Mouse (Mus musculus) c-Kit-negative CD71-positive TER-119-positive erythroid progenitor cells, embryonic 14.5 days (primary cell): Measurements from ENCODE around the gene BC030867.
A peak's percentile ranks its signal among the peaks of the same experiment; 100 is the strongest.

Source experiments
- DNase-seq: peaks from one replicate; pipeline ENCODE4 v3.0.0-alpha.2; 2013; ENCODE audit warnings: low read depth, low spot score

The BC030867 gene

DNA sequence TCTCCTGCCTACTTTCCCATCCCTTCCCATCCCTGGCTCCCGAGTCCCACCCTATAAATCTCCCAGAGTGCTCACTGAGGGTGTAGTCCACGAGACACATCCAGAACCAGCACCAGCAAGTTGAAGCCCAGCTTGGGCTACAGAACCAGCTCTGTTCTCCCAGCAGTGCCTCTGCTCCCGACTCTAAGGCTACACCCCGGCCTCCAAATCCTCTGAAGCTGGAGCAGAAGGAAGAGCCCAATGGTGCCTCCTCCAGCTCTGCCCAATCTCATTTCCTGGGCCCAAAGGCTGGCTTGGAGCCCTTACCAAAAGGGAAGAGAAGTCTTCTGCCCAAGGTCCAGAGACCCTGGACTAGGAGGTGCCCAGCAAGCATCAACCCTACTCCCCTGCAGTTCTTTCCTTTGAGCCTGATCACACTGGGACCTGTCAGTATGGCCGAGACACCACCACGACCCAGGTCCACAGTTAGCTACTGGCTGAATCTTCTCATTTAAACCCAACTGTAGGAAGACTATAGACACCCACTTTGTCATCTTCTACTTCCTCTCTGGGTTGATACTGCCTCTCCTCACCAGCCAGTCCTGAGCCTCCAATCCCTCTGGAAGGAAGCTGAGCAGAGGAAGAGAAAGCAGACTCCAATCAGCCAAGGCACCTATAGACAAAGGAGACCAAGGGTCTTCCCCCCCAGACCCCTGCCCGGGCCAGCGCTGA is 27.3 kb upstream of the BC030867 start:
- no peak for DNase-seq

DNA sequence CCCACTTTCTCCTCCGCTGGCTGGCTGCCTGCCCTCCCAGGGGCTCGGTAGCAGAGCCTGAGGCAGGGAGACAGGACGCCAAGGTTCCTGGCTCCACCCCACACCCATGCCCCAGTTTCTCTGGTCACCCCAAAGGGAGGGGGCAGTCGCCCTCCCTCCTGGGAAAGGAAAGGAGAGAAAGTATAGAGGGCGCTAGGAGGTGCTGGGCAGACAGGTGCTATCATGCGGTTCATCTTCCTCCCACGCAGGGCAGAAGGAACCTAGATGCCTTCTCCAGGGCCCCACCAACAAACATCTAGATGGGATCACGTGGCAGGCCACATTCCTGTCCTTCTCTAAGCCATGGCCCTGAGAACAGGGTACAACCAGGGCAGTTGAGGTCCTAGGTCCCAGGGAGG is 26.7 kb upstream of the BC030867 start:
- DNase-seq, result no peak

DNA sequence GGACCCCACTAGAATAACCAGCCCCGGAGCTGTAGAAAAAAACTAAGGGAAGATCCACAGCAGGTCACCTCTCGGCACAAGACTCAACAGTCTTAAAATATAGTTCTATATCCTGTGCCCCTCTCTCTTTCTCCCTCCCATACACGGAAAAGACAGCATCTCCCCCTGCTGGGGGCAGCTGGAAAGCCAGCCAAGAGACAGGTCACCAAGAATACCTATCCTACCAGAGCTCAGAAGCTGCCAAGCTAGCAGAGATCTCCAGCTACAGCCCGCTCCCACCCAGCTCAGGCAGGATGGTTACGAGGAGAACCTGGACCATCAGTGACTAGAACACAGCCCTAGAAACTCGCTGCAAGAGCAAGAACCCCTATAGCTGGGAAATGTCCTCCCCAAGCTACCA is 25.5 kb upstream of the BC030867 start:
- no peak for DNase-seq

DNA sequence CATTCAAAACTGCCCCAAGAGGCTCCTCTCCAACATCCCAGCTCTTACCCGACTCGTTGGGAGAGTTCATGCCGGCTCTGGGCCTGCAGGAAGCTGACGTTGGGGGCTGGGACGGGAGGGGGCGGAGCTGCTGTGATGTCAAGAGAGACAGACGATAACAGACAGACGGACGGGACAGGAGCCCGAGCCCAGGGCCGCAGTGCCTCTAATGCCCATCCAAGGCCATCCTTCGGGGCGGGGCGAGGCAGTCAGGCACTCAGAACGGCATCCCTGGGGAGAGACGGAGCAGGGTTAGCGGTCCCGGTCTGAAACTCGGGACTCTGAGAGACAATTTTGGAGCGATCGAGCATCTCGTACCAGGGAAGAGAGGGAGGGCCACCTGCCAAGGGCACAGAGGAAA is 24.0 kb upstream of the BC030867 start:
- no peak for DNase-seq

DNA sequence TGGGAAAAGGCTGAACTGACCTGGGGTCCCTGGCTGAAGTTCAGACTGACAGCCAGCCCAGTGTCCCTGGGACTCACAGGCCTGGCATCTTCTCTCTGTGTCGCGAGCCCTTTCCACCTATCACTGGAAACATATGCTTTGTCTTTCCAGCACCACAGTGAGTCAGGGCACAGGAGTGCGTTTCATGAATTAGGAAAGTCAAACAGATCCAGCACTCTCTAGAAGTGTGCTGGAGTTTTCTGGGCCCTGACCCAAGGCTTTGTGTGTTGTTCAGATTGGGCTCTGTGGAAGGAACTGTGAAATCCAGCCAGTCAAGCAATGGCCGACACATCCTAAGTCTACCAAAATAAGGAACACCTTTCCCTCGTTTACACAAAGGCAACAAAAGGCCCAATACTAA is 23.5 kb upstream of the BC030867 start:
- DNase-seq, result no peak

DNA sequence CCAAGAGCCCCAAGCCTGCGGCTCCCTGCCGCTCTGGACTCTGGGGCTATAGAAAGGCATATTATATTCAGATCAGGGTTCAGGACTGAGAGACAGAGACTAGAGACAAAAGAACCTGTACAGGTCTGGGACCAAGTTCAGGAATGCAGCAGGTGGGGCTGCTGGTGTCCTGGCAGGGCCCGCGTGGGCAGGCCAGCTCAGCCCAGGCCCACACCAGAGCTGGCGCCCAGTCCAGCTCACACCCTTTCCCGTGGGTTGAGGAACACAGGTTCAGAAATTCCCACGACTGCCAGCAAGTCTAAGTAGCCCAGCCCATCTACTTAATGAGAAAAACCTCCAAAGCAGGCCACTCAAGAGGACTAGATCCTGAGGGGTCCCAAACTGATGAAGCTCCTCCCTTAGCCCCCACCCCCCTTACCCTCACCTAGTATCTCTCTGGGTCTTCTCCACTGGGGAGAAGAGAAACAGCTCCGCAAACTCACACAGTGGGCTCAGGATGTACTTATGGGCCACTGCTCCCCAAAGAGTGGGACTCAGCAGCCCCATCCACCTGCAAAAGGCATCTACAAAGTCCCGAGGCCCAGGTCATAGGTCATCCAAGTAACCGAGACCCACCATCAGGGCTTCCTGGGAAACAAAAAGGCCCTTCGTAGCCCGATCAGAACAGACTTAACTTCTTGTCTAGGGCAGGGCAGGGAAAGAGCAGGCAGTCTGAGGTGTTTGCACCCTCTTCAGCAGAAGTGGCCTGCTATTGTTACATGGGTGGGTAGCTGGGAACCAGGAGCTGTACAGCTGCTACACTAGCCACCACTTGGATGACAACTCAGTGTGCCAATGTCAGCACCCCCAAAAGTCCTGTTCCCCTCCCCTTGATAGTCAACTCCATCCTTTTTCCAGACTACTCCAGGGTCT is 22.4 kb upstream of the BC030867 start:
- no peak for DNase-seq

DNA sequence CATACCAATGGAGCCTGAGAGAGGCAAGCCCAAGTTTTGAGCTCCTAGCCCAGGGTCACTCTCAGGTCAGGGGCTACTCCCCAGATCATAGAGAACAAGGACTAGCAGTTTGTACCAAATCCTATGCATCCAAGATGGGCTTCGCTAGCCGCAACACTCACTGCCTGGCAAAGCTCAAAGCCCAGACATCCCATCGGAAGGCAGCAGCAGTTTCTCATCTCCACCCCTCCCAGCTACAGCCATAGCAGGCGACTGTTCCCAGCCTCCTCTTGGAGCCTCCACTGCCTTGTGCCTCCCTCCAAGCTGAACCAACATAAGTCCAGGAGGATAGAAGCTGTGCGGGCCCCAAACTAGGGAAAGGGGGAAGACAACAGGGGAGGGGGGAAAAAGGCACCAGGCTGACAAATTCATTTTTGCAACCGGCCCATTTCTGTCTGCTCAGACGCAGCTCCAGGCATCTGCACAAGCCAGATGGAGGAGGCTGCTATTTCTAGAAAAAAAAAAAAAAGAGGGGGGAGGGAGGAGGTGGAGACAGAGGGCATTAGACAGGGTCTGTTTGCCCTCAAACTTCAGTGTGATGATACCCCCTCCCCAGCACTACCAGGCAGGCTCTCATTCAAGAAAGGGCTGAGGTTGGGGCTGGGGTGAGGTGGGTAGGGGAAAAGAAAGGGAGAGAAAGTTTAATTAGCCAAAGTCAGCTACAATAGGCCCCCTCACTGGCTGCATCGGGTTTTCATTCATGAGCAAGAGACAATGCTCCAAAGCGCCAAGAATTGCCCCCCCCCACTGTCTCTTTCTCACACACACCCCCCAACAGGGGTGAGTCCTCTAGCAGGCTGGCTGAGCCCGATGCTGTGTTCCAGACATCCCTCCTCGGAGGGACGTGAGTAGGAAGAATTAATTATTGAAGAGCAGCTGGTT is 21.2 kb upstream of the BC030867 start:
- no peak for DNase-seq

DNA sequence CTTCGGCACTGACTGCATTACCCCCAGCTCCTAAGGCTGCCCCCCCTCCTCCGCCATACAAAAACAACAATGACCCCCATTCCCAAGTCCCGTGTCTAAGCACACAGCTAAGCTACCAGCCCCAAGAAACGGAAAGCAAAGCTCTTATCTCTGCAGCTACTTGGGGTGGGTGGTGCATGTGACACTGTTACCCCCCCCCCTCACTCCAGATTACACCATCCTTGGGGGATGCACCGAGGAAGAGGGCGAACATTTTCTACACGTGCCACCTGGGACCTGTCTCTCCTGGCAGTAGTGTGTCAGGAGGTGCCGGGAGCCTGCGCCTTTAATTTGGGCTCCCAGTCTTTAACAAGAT is 20.5 kb upstream of the BC030867 start:
- no peak for DNase-seq

DNA sequence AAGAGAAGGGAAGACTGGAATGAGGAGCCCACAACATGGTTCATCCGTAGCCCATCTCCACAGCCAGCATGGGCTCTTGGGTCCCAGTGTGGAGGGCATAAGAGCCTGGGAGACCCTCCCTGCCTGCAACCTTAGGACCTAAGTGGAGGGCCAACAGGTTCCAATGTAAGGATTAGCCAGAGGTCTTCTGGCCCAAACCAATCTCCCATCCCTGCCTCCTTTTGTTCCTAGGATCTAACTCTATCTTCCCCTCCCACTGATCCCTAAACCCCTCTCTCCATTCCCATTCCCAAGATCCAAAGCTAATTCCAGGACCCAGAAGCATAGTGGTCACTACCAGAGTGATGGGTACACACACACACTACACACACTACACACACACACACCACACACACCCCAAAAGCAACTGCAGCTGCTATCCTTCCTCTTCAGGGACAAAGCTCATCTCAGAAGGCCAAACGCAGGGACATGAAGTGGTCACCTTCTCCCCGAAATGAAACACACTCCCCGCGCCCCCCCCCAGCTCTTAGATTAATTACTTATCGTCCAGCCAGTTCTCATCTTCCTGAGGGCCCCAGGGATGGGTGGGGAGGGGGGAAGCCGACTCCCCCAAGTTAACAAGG is 19.9 kb upstream of the BC030867 start:
- no peak for DNase-seq

DNA sequence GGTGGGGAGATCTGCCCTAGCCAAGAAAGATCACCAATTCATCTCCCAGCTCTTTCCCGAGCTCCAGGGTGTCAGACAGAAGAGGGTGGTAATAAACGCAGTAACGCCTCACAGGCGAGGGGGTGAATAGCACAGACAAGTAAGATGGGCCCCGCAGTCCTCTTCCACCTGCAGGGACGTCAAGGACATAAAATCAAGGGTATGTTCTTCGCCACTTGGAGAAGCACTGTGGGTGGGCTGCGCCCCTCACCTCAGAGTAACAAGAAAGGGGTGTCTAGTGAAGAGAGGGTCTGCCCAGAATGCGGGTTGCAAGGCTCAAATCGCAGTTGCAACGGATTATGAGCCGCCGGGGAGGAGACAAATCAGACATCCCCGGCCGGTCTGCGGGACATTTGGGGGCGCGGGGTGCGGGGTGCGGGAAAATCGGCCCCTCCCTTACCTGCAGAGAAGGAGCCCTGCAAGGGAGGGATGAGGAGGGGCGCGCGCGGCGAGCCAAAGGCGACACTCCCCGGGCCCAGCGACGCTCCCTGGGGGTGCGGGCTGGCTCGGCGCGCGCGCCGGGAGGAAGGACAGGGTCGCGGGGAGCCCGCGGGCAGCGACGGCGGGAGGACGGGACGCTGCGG is 19.2 kb upstream of the BC030867 start:
- no peak for DNase-seq

DNA sequence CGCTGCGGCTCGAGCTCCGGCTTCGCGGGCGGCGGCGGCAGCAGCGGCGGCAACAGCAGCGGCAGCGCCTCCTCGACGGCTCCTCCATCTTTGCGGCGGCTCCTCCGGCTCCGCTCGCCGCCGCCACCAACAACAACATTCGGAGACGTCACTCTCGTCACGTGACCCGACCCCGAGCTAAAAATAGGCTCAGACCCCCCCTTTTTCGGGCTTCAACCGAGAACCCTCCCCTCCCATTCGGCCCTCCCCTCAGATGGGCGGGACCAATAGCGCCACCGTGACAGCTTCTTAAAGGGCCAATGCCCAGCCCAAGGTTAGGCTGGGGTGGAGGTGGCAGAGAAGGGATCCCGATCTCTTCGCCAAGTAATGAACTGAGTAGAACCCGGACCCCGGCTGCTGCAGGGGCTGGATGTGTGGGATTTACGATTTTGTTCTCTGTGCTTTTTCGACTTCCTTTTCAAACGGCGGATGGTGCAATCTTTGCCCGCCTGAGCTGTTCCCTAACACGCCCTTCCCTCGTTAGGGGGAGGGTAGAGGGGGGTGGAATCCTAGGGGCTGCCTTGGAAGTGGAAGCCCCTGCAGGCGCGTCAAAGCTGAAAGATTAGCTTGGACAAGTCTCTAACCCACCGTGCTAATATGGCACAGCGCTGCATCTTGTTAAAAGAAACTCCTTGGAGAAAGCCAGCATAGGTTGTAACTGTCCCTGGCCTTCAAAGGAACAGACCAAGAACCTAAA is 18.5 kb upstream of the BC030867 start, which contains the start of gene Hdac5:
Gene Hdac5 (minus strand): TSS at position 161 of the 736 bp plus-strand sequence.
- peak; percentile 88 for DNase-seq

DNA sequence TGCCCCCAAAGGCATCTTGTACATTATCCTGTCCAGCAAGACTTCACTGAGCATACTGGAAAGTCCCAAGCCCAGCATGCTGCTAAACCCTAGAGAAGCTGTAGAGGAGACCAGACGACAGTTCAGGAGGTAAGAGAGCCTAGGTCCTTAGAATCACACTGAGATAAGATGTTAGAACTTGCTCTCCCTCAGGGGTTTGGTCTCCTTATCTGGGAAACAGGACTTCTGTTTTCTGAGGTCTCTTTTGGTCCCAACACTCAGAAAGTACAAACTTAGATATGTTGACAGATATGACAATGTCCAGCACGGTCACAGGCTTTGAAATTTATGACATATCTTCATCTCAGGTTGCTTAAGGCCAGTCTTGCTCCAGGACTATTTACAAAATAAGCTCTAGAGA is 12.7 kb upstream of the BC030867 start:
- DNase-seq, result no peak

DNA sequence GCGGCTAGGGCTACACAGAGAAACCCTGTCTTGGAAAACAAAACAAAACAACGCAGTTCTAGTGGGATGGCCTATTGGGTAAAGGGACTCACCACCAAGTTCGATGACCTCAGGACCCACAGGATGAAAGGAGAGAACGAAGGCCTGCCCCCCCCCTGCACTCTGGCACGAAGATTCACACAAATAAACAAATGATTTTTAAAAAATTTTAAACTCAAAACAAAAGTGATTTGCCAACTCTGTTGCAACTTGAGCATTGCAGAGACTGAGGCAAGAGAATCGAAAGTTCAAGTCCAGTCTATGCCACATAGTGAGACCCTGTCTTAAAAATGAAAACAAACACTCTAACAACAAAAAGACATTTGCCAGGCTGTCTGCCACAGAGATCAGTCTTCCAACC is 8.0 kb upstream of the BC030867 start:
- DNase-seq, result no peak

DNA sequence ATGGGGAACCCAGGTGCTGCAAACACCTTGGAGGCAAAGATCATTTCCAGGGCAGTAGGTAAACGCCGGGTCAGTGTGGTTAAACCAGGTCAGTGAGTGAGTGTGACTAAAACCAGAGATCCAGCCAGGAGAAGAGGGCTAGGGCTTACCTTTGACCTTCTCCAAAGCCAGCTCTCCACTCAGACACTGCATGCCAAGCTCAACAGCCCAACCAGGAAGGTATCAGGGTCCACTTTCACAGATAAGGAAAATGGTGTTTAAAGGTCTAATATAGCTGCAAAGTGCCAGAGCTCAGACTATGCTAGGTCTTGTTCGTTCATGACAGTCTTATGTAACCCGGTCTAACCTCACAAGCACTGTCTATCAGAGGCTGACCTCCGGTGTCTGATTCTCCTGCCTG is 7.4 kb upstream of the BC030867 start:
- DNase-seq, result no peak

DNA sequence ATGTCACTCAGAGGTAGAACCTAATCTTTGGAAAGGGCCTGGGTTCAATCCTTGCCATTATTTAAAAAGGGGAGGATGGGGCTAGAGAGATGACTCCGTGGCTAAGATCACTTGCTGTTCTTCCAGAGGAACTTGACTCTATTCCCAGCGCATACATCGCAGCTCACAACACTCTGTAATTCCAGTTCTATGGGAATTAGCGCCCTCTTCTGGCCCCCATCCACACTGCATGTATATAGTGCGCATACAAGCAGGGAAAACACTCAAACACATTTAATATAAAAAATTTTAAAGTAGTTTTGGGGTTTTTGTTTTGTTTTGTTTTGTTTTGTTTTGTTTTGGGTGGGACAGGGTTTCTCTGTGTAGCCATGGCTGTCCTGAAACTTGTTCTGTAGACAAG is 6.8 kb upstream of the BC030867 start:
- DNase-seq, result no peak

DNA sequence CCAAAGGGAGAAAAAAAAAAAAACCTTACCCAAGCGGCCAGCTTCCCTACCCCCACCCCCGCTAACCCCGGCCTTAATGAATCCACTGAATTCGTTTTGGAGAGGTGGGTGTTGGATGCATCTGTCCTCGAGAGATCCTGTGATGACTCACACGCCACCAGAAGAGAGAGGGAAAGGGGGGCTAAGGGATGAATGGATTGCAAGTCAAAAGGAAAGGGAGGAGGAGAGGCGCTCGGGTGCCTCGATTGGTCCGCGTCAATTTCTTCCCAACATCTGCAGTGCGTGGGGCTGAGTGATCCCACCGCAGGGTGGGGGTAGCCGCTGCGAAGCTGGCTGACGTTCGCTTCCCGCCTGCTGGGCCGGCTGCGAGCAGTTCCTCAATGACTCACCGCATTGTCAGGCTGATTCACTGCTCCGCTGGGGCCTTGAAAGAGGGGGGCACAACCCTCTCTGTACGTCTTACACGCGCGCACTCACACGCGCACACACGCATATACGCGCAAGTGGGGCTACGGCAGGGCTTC is 3.7 kb upstream of the BC030867 start:
- DNase-seq, result no peak

DNA sequence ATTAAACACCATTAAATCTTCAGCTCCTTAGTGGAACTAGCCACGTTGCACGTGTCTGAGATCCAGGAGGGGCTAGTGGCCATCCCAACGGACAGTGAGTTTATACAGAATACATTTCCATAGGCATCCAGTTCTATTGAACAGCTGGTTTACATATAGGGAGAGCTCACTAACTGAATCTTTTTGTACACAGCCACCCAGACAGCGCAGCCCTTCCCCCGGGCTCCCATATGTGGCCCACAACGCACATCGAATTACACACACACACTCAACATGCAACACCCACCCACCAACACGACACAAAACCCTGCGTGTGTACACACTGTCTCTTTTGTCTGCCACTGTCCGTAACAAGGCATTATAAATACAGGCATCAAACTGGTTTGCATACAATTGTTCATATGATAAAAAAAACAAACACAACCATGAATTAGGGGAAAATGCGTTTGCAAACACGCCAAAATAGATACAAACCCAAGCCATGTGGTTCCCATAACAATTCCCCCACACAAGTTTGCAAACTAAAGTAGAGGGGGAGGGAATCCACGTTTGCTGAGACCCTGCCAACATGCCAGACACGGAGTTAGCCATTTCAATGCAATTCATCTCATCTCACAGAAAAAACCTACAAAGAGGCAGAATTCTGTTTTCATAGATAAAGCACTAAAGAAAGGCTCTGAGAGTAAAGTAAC is 3.0 kb upstream of the BC030867 start:
- DNase-seq, result no peak

DNA sequence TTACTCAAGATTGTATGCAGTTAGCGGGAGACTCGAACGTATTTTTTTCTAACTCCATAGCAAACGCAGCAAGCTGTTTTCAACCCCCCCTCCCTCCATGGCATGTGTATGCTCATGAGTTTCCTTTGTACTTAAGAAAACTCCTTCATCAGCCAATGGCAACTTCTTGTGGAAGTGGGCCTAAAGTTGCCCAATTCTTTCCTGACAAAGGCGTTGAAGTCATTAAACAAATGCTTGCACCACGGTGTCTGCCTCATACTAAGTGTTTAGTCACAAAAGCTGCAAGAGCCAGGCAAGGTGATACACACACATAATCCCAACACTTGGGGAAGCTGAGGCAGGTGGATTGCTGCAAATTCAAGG is 2.4 kb upstream of the BC030867 start:
- no peak for DNase-seq

DNA sequence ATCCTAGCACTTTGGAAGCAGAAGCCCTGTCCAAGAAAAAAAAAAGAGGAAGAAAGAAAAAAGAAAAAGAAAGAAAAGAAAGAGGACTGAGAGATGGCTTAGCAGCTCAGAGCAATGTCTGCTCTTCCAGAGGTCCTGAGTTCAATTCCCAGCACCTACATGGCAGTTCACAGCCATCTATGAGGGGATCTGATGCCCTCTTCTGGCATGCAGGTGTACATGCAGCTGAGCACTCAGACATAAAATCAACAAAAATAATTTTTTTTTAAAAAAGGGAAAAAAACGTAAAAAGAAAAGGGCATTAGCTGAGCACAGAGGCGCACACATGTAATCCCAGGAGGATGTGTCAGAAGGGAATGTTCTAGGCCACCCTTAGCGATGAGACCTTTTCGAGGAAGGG is 1.8 kb upstream of the BC030867 start:
- no peak for DNase-seq
